Mouse (Mus musculus) liver, postnatal 0 days (tissue): ENCODE data around the gene Gm13199.

Experiments
- CTCF ChIP-seq: sonication (generic); IDR thresholded peaks from 2 replicates; pipeline ENCODE4 v1.5.1; 2016; ENCODE audit warnings: antibody characterized with exemption, low read depth
- EP300 ChIP-seq: IDR thresholded peaks from 2 replicates; pipeline ENCODE4 v1.6.1; 2016; ENCODE audit warnings: antibody characterized with exemption, low read depth, mild to moderate bottlenecking

GRCm38 (mm10) chr2:5824685-5825084 is 38.0 kb downstream of the Gm13199 start:
- TF ChIP-seq EP300 = no peak
- TF ChIP-seq CTCF = no peak
